Mouse (Mus musculus): ENCODE results near the gene Usp36. TPM values are rescaled to one million over a fixed set of nuclear protein-coding genes. Genes with fewer than 3 reads are reported as not detected.

Usp36 gene
- polyA plus RNA-seq (2015; fragmentation: Nextera tagmentation; extraction: Ambion mirVana) = 15.9 TPM in 2 replicates

GRCm38 (mm10) chr11:118289999-118290889 is at the start of gene Usp36:
Gene Usp36 (minus strand): TSS chr11:118290244.
- Histone ChIP-seq H3K4me1 (ENCODE audit: control insufficient read depth, insufficient read depth, low read length) (peaks cover 15% of the 10 kb centered on the region), H3K4me2 (ENCODE audit: low read depth, low read length) (peak within 1 kb of the TSS; percentile 86), H3K27ac (ENCODE audit: low read length) (peak within 1 kb of the TSS; percentile 86), H3K9ac (ENCODE audit: low read depth, low read length) (peak within 1 kb of the TSS; percentile 87), H3K4me3 (ENCODE audit: low read length) (peak within 1 kb of the TSS; percentile 78), H3K9me3 (ENCODE audit: control insufficient read depth, low read length) (no peaks in the 10 kb centered on the region), H3K27me3 (replicated peaks; ENCODE audit: control insufficient read depth, insufficient read depth, low read length) (no peaks in the 10 kb centered on the region), H3K36me3 (ENCODE audit: control insufficient read depth, insufficient read depth, low read length) (peaks cover 16% of the 10 kb centered on the region)
- ATAC-seq = peak; percentile 99
- WGBS = under 1% methylated on average over 68 of the region's 68 CpGs

- no peaks in the 10 kb centered on the region for H3K9me3 ChIP-seq (ENCODE audit: control insufficient read depth, low read length)
Measured at GRCm38 (mm10) chr11:118337491-118338168, 47.6 kb upstream of the Usp36 start.

GRCm38 (mm10) chr11:118333431-118333830 is 43.4 kb upstream of the Usp36 start:
- H3K4me1 ChIP-seq (ENCODE audit: control insufficient read depth, insufficient read depth, low read length) = no peaks in the 10 kb centered on the region
- no peaks in the 10 kb centered on the region for H3K36me3 ChIP-seq (ENCODE audit: control insufficient read depth, insufficient read depth, low read length)
- H3K9ac ChIP-seq (ENCODE audit: low read depth, low read length) = no peak overlapping the region
- no peak overlapping the region for H3K4me3 ChIP-seq (ENCODE audit: low read length)
- H3K27me3 ChIP-seq (replicated peaks; ENCODE audit: control insufficient read depth, insufficient read depth, low read length) = no peaks in the 10 kb centered on the region
- ATAC-seq = no peak
- WGBS = 89% methylated on average over 17 of the region's 17 CpGs
- no peak overlapping the region for H3K27ac ChIP-seq (ENCODE audit: low read length)
- H3K4me2 ChIP-seq (ENCODE audit: low read depth, low read length) = no peak overlapping the region
- no peaks in the 10 kb centered on the region for H3K9me3 ChIP-seq (ENCODE audit: control insufficient read depth, low read length)

More at GRCm38 (mm10) chr11:118337491-118338168, 47.6 kb upstream of the Usp36 start:
- peaks cover 4% of the 10 kb centered on the region; the same call in 1 of the 2 replicates for H3K4me1 ChIP-seq (ENCODE audit: control insufficient read depth, insufficient read depth, low read length)
- no peaks in the 10 kb centered on the region for H3K27me3 ChIP-seq (replicated peaks; ENCODE audit: control insufficient read depth, insufficient read depth, low read length)
- H3K36me3 ChIP-seq (ENCODE audit: control insufficient read depth, insufficient read depth, low read length) = no peaks in the 10 kb centered on the region
- WGBS = 69% methylated on average over 8 of the region's 8 CpGs
- H3K27ac ChIP-seq (ENCODE audit: low read length) = no peak overlapping the region
- H3K4me3 ChIP-seq (ENCODE audit: low read length) = no peak overlapping the region
- H3K9ac ChIP-seq (ENCODE audit: low read depth, low read length) = no peak overlapping the region
- no peak for ATAC-seq
- no peak overlapping the region for H3K4me2 ChIP-seq (ENCODE audit: low read depth, low read length)

GRCm38 (mm10) chr11:118332376-118332775 is 42.3 kb upstream of the Usp36 start:
- H3K36me3 ChIP-seq (ENCODE audit: control insufficient read depth, insufficient read depth, low read length) = no peaks in the 10 kb centered on the region
- no peaks in the 10 kb centered on the region for H3K27me3 ChIP-seq (replicated peaks; ENCODE audit: control insufficient read depth, insufficient read depth, low read length)
- no peak overlapping the region for H3K4me2 ChIP-seq (ENCODE audit: low read depth, low read length)
- no peaks in the 10 kb centered on the region for H3K9me3 ChIP-seq (ENCODE audit: control insufficient read depth, low read length)
- no peak overlapping the region for H3K9ac ChIP-seq (ENCODE audit: low read depth, low read length)
- peaks cover 3% of the 10 kb centered on the region; the same call in 1 of the 2 replicates for H3K4me1 ChIP-seq (ENCODE audit: control insufficient read depth, insufficient read depth, low read length)
- no peak overlapping the region for H3K27ac ChIP-seq (ENCODE audit: low read length)
- H3K4me3 ChIP-seq (ENCODE audit: low read length) = no peak overlapping the region
- ATAC-seq = no peak
- WGBS = 81% methylated on average over 11 of the region's 11 CpGs

- Histone ChIP-seq H3K9me3 (ENCODE audit: control insufficient read depth, low read length) (no peaks in the 10 kb centered on the region), H3K9ac (ENCODE audit: low read depth, low read length) (no peak overlapping the region), H3K4me3 (ENCODE audit: low read length) (no peak overlapping the region), H3K27me3 (replicated peaks; ENCODE audit: control insufficient read depth, insufficient read depth, low read length) (no peaks in the 10 kb centered on the region), H3K4me1 (ENCODE audit: control insufficient read depth, insufficient read depth, low read length) (peaks cover 6% of the 10 kb centered on the region; the same call in 1 of the 2 replicates), H3K36me3 (ENCODE audit: control insufficient read depth, insufficient read depth, low read length) (no peaks in the 10 kb centered on the region), H3K27ac (ENCODE audit: low read length) (no peak overlapping the region), H3K4me2 (ENCODE audit: low read depth, low read length) (no peak overlapping the region)
- ATAC-seq = no peak
- WGBS = 93% methylated on average over 16 of the region's 16 CpGs
Measured at GRCm38 (mm10) chr11:118330777-118331176, 40.7 kb upstream of the Usp36 start.

GRCm38 (mm10) chr11:118330361-118330760 is 40.3 kb upstream of the Usp36 start:
- 94% methylated on average over 14 of the region's 14 CpGs for WGBS
- Histone ChIP-seq H3K36me3 (ENCODE audit: control insufficient read depth, insufficient read depth, low read length) (no peaks in the 10 kb centered on the region), H3K4me1 (ENCODE audit: control insufficient read depth, insufficient read depth, low read length) (peaks cover 6% of the 10 kb centered on the region; the same call in 1 of the 2 replicates), H3K27ac (ENCODE audit: low read length) (no peak overlapping the region), H3K27me3 (replicated peaks; ENCODE audit: control insufficient read depth, insufficient read depth, low read length) (no peaks in the 10 kb centered on the region), H3K4me3 (ENCODE audit: low read length) (no peak overlapping the region), H3K9me3 (ENCODE audit: control insufficient read depth, low read length) (no peaks in the 10 kb centered on the region), H3K4me2 (ENCODE audit: low read depth, low read length) (no peak overlapping the region), H3K9ac (ENCODE audit: low read depth, low read length) (no peak overlapping the region)
- no peak for ATAC-seq

GRCm38 (mm10) chr11:118328947-118329346 is 38.9 kb upstream of the Usp36 start:
- Histone ChIP-seq H3K4me3 (ENCODE audit: low read length) (no peak overlapping the region), H3K27me3 (replicated peaks; ENCODE audit: control insufficient read depth, insufficient read depth, low read length) (no peaks in the 10 kb centered on the region), H3K9ac (ENCODE audit: low read depth, low read length) (no peak overlapping the region), H3K4me1 (ENCODE audit: control insufficient read depth, insufficient read depth, low read length) (peaks cover 6% of the 10 kb centered on the region; the same call in 1 of the 2 replicates), H3K36me3 (ENCODE audit: control insufficient read depth, insufficient read depth, low read length) (no peaks in the 10 kb centered on the region), H3K27ac (ENCODE audit: low read length) (no peak overlapping the region), H3K4me2 (ENCODE audit: low read depth, low read length) (no peak overlapping the region), H3K9me3 (ENCODE audit: control insufficient read depth, low read length) (no peaks in the 10 kb centered on the region)
- WGBS = 93% methylated on average over 5 of the region's 5 CpGs
- ATAC-seq = no peak

- Histone ChIP-seq H3K4me3 (ENCODE audit: low read length) (no peak overlapping the region), H3K27ac (ENCODE audit: low read length) (no peak overlapping the region), H3K4me1 (ENCODE audit: control insufficient read depth, insufficient read depth, low read length) (peaks cover 6% of the 10 kb centered on the region; the same call in 1 of the 2 replicates), H3K9me3 (ENCODE audit: control insufficient read depth, low read length) (no peaks in the 10 kb centered on the region), H3K36me3 (ENCODE audit: control insufficient read depth, insufficient read depth, low read length) (no peaks in the 10 kb centered on the region), H3K9ac (ENCODE audit: low read depth, low read length) (no peak overlapping the region), H3K27me3 (replicated peaks; ENCODE audit: control insufficient read depth, insufficient read depth, low read length) (no peaks in the 10 kb centered on the region), H3K4me2 (ENCODE audit: low read depth, low read length) (no peak overlapping the region)
- ATAC-seq = no peak
- WGBS = 94% methylated on average over 6 of the region's 6 CpGs
Measured at GRCm38 (mm10) chr11:118328511-118328910, 38.5 kb upstream of the Usp36 start.
